Mouse (Mus musculus): Measurements from ENCODE around the gene Triap1. TPM values are rescaled to one million over a fixed set of nuclear protein-coding genes. Genes with fewer than 3 reads are reported as not detected.
"Not testable (repeated sequence)": the region's sequence is repeated elsewhere in the genome, so short reads cannot be mapped to it uniquely, and the experiment has no call there.

Triap1 gene
- total RNA-seq, 2 experiments from 2014 or later = 23.8 to 26.2 TPM

- intact Hi-C loops (cut with DNase I) = no loop called here
- no peak for DNase-seq (ENCODE audit: low spot score)
Observed at GRCm38 (mm10) chr5:115373441-115374203, 32.6 kb downstream of the Triap1 start.

- intact Hi-C loops (cut with DNase I) = no loop called here
- no peak for DNase-seq (ENCODE audit: low spot score)
Observed at GRCm38 (mm10) chr5:115374204-115374820, 33.3 kb downstream of the Triap1 start.

- intact Hi-C loops (cut with DNase I) = no loop called here
- DNase-seq (ENCODE audit: low spot score) = no peak
Observed at GRCm38 (mm10) chr5:115375436-115375835, 34.4 kb downstream of the Triap1 start.

DNA sequence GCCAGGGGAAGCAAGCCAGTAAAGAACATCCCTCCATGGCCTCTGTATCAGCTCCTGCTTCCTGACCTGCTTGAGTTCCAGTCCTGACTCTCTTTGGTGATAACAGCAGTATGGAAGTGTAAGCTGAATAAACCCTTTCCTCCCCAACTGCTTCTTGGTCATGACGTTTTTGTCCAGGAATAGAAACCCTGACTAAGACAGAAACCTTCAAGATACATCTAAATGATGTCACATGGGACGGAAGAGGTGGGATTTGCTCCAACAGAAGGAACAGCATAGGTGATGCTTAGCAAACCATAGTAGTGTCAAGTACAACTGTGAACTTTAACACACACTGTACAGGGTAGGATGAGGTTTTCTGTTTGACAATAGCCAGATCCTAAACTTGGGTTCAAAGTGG lies 37.9 kb downstream of the Triap1 start:
- DNase-seq (ENCODE audit: low spot score); intact Hi-C loops (cut with DNase I): not testable (repeated sequence)

DNA sequence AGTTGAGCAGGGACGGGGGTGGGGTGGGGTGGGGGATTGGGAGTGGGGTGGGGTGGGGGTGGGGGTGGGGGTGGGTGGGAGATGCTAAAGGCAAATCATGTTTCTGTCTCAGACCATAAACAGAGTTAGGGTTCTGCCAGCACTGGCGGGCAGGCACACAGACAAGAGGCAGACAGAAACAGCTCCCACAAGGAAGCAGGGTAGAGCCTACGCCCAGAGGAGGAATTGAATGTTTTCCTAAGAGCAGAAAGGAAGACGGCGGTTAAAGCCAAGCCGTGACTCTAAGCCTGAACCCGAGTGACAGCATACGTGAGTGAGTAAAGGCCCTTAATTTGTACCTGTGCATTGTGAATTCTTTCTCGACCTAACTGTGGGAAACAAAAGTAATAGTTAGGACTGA lies 50.9 kb downstream of the Triap1 start:
- intact Hi-C loops (cut with DNase I) = no loop called here
- no peak for DNase-seq (ENCODE audit: low spot score)

GRCm38 (mm10) chr5:115392969-115393368 lies 51.9 kb downstream of the Triap1 start:
- no peak for DNase-seq (ENCODE audit: low spot score)
- intact Hi-C loops (cut with DNase I) = no loop called here

Other genes with a start within 250 kb of the Triap1 start
- gene Gm10401, start 242.9 kb upstream of the Triap1 start, total RNA-seq (2021) = not detected
- gene Acads, start 221.9 kb upstream of the Triap1 start, total RNA-seq (2021) = 100 to 1,000 TPM; 189 to 199 TPM
- 10 to 100 TPM; 18.9 to 21.9 TPM for gene Unc119b, start 206.2 kb upstream of the Triap1 start, total RNA-seq (2021)
- 10 to 100 TPM; 74.6 to 75.8 TPM for gene Mlec, start 183.0 kb upstream of the Triap1 start, total RNA-seq (2021)
- gene Cabp1, start 146.8 kb upstream of the Triap1 start, total RNA-seq (2021) = 1 to 10 TPM; 2.7 to 3.0 TPM
- 10 to 100 TPM; 31.6 to 37.8 TPM for gene Pop5, start 105.4 kb upstream of the Triap1 start, total RNA-seq (2021)
- 100 to 1,000 TPM; 389 to 406 TPM for gene Rnf10, start 68.3 kb upstream of the Triap1 start, total RNA-seq (2021)
- 100 to 1,000 TPM; 159 to 164 TPM for gene Coq5, start 61.6 kb upstream of the Triap1 start, total RNA-seq (2021)
- 100 to 1,000 TPM in 1 of 2 experiments, 10 to 100 TPM in 1; 90.1 to 120 TPM for gene Dynll1, start 40.2 kb upstream of the Triap1 start, total RNA-seq (2021)
- 10 to 100 TPM; 18.5 to 20.6 TPM for gene Srsf9, start 14.0 kb upstream of the Triap1 start, total RNA-seq (2021)
- 10 to 100 TPM; 16.9 to 17.6 TPM for gene Gatc, start within 50 bp of the Triap1 start, total RNA-seq (2021)
- 100 to 1,000 TPM; 282 to 287 TPM for gene Cox6a1, start 7.8 kb downstream of the Triap1 start, total RNA-seq (2021)
- gene Msi1, start 88.4 kb downstream of the Triap1 start, total RNA-seq (2021) = 1 to 10 TPM in 1 of 2 experiments, under 1 TPM in 1; 0.98 to 1.3 TPM
- gene Pla2g1b, start 125.0 kb downstream of the Triap1 start, total RNA-seq (2021) = not detected
- gene Sirt4, start 143.5 kb downstream of the Triap1 start, total RNA-seq (2021) = 10 to 100 TPM; 16.8 to 18.5 TPM
- gene Pxn, start 165.5 kb downstream of the Triap1 start, total RNA-seq (2021) = 10 to 100 TPM; 34.4 to 39.5 TPM
- 100 to 1,000 TPM; 651 to 667 TPM for gene Rplp0, start 218.2 kb downstream of the Triap1 start, total RNA-seq (2021)
- gene Gcn1l1, start 224.0 kb downstream of the Triap1 start, total RNA-seq (2021) = 10 to 100 TPM; 38.4 to 42.8 TPM

Data from heart, postnatal 25 days (tissue).